Mouse (Mus musculus): ENCODE measurements around the gene Olfr714.
"Not testable (repeated sequence)": the region's sequence is repeated elsewhere in the genome, so short reads cannot be mapped to it uniquely, and the experiment has no call there.

Olfr714 gene

GRCm38 (mm10) chr7:107070681-107071080, at the start of gene Olfr714:
TSS of gene Olfr714 (plus strand) at chr7:107070981.
- DNase-seq, result no peak

GRCm38 (mm10) chr7:107030874-107031273, 39.9 kb upstream of the Olfr714 start, which contains the start of gene Olfr713:
TSS of gene Olfr713 (plus strand) at chr7:107031174.
- no peak for DNase-seq

GRCm38 (mm10) chr7:107039934-107040563, 30.7 kb upstream of the Olfr714 start:
- no peak for DNase-seq

- no peak for DNase-seq
Observed at GRCm38 (mm10) chr7:107043136-107043535, 27.6 kb upstream of the Olfr714 start.

- no peak for DNase-seq
Observed at GRCm38 (mm10) chr7:107044407-107044806, 26.4 kb upstream of the Olfr714 start.

- no peak for DNase-seq
Observed at GRCm38 (mm10) chr7:107045833-107046232, 24.9 kb upstream of the Olfr714 start.

GRCm38 (mm10) chr7:107047578-107047977, 23.2 kb upstream of the Olfr714 start:
- DNase-seq, result no peak

- DNase-seq, result no peak
Observed at GRCm38 (mm10) chr7:107092920-107093319, 22.1 kb downstream of the Olfr714 start, which contains the start of gene Olfr17. TSS of gene Olfr17 (plus strand) at chr7:107093220.

GRCm38 (mm10) chr7:107110269-107110668, 39.5 kb downstream of the Olfr714 start, which contains the start of gene Olfr715b:
TSS of gene Olfr715b (minus strand) at chr7:107110369.
- not testable (repeated sequence) for DNase-seq
